Mouse (Mus musculus) ES-Bruce4 (cell line): Measurements from ENCODE around the gene Trim11. TPM values are rescaled to one million over a fixed set of nuclear protein-coding genes. Genes with fewer than 3 reads are reported as not detected.
A peak's percentile ranks its signal among the peaks of the same experiment; 100 is the strongest.

Experiments used
- H3K27ac ChIP-seq: 2 replicates; pipeline ENCODE4 v1.5.1; 2012; ENCODE audit warnings: low read length, inconsistent platforms; ENCODE audit not compliant: insufficient read depth
- H3K27me3 ChIP-seq: 2 replicates; pipeline ENCODE4 v1.6.1; 2012; ENCODE audit warnings: mild to moderate bottlenecking, low read length, inconsistent platforms; ENCODE audit not compliant: control insufficient read depth, poor library complexity, insufficient read depth, severe bottlenecking
- H3K36me3 ChIP-seq: 2 replicates; pipeline ENCODE4 v1.6.1; 2012; ENCODE audit warnings: inconsistent platforms, mild to moderate bottlenecking, low read length, moderate library complexity; ENCODE audit not compliant: control insufficient read depth, poor library complexity, insufficient read depth, severe bottlenecking
- H3K4me1 ChIP-seq: one replicate; pipeline ENCODE4 v1.8.1; 2011; ENCODE audit warnings: low read length; ENCODE audit not compliant: control insufficient read depth, insufficient read depth
- H3K4me3 ChIP-seq: 2 replicates; pipeline ENCODE4 v1.5.1; 2011; ENCODE audit warnings: low read depth, mild to moderate bottlenecking, low read length
- H3K9ac ChIP-seq: 2 replicates; pipeline ENCODE4 v1.6.1; 2012; ENCODE audit warnings: low read depth, mild to moderate bottlenecking, inconsistent platforms; ENCODE audit not compliant: poor library complexity, severe bottlenecking
- H3K9me3 ChIP-seq: replicated peaks from 2 replicates; pipeline ENCODE4 v1.6.1; 2012; ENCODE audit warnings: mild to moderate bottlenecking, low read length, inconsistent platforms; ENCODE audit not compliant: control insufficient read depth, poor library complexity, insufficient read depth, severe bottlenecking
- CTCF ChIP-seq: IDR thresholded peaks from one replicate; pipeline ENCODE4 v1.8.1; 2011; ENCODE audit warnings: low read depth, low read length
- EP300 ChIP-seq: IDR thresholded peaks from 2 replicates; pipeline ENCODE4 v1.6.1; 2011; ENCODE audit warnings: low read depth, low read length; ENCODE audit not compliant: insufficient read depth
- POLR2A ChIP-seq: IDR thresholded peaks from one replicate; pipeline ENCODE4 v1.8.1; 2011; ENCODE audit warnings: low read length; ENCODE audit not compliant: insufficient read depth
- polyA plus RNA-seq: library from polyadenylated mRNA; stranded (reverse); fragments of >200 nt; gene quantifications from 2 replicates; pipeline ENCODE4 v1.2.4, GENCODE M21; 2011; ENCODE audit warnings: low read depth; ENCODE audit not compliant: missing spikeins, insufficient read depth, insufficient read length

The Trim11 gene
- polyA plus RNA-seq, 1 experiment = 22.5 TPM

GRCm38 (mm10) chr11:58971796-58972195, 6.1 kb upstream of the Trim11 start:
- Histone ChIP-seq H3K9me3 (no peaks in the 10 kb centered on the region), H3K4me1 (no peaks in the 10 kb centered on the region), H3K27me3 (no peaks in the 10 kb centered on the region), H3K4me3 (no peak overlapping the region), H3K36me3 (no peaks in the 10 kb centered on the region), H3K9ac (no peak overlapping the region), H3K27ac (no peak overlapping the region)
- TF ChIP-seq CTCF (no peak), EP300 (no peak), POLR2A (no peak)

DNA sequence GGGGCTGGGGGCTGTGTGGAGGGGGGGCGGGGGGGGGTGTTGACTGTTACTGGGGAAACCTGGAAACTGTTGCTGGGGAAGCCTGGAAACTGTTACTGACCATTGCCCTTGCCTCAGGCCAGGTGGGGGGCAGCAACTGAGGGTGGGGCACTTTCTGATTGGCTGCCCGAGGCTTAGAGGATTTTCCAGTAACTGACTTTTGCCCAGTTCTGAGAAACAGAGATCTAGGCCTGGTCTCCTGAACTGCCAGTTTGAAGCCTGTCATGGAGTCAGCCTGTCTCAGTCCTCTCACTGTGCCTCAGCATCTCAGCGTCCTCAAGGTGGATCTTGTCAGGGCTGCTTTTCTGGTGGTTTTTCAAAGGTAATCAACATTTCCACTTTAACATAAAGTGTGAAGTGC, 3.5 kb upstream of the Trim11 start:
- Histone ChIP-seq H3K9me3 (no peaks in the 10 kb centered on the region), H3K27me3 (no peaks in the 10 kb centered on the region), H3K9ac (no peak overlapping the region), H3K36me3 (no peaks in the 10 kb centered on the region), H3K27ac (no peak overlapping the region; the same call in 1 of the 2 replicates), H3K4me1 (no peaks in the 10 kb centered on the region), H3K4me3 (no peak overlapping the region)
- no peak for TF ChIP-seq POLR2A
- TF ChIP-seq EP300 = no peak
- TF ChIP-seq CTCF = no peak

DNA sequence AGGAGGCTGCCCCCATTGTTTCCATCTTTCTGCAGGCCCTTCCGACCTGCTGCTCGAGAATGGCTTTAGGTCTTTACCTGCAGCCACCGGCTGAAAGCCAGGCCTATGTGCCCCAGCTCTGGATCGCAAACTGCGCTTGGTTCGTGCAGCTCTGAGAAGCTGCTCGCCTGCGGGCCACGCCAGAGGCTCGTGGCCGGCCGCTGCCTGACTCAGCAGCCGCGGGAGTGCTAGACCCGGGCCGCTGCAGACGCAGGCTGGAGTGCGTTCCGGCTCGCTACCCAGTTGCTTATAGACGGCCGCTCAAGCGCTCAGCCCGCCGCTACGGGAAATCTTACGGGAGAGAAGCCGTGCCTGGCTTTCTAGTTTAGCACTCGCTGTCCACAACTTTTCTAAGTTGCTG, 743 bp upstream of the Trim11 start:
- no peaks in the 10 kb centered on the region for H3K27me3 ChIP-seq
- H3K36me3 ChIP-seq = no peaks in the 10 kb centered on the region
- no peaks in the 10 kb centered on the region for H3K9me3 ChIP-seq
- H3K4me3 ChIP-seq = peak overlapping the region; percentile 86
- TF ChIP-seq POLR2A (no peak), CTCF (no peak), EP300 (no peak)
- H3K27ac ChIP-seq = no peak overlapping the region
- peak overlapping the region; percentile 84 for H3K9ac ChIP-seq
- no peaks in the 10 kb centered on the region for H3K4me1 ChIP-seq

DNA sequence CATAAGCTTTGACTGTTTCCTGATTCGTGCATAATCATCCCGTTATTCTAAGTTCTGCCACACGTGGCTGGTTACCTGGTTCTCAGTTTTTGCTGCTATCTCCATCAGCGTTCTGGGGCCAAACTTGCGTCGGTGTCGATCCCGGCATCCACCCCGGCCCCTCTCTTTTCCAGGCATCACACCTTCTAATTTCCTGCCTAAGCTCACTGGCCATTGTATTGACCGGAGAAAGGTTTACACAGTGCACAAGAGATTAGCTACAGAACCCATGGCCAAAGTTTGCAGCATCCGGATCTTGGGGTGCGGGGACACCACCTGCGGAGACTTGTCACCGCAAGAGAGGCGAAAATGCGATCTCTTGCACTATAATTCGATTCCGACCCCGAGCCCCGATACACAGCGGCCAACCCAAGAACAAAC, 276 bp upstream of the Trim11 start:
- no peaks in the 10 kb centered on the region for H3K9me3 ChIP-seq
- peak overlapping the region; percentile 84 for H3K9ac ChIP-seq
- H3K36me3 ChIP-seq = peaks cover 2% of the 10 kb centered on the region
- peak overlapping the region; percentile 8; the same call in 1 of the 2 replicates for H3K27ac ChIP-seq
- no peak for TF ChIP-seq CTCF
- no peaks in the 10 kb centered on the region for H3K4me1 ChIP-seq
- peak overlapping the region; percentile 86 for H3K4me3 ChIP-seq
- H3K27me3 ChIP-seq = no peaks in the 10 kb centered on the region

GRCm38 (mm10) chr11:58978706-58979030, 775 bp downstream of the Trim11 start:
- Histone ChIP-seq H3K9me3 (no peaks in the 10 kb centered on the region), H3K4me1 (no peaks in the 10 kb centered on the region), H3K36me3 (peaks cover 9% of the 10 kb centered on the region), H3K27me3 (no peaks in the 10 kb centered on the region), H3K27ac (no peak overlapping the region), H3K4me3 (peak overlapping the region; percentile 86), H3K9ac (peak overlapping the region; percentile 84)
- TF ChIP-seq POLR2A (no peak), CTCF (no peak), EP300 (no peak)

GRCm38 (mm10) chr11:58979183-58979582, 1.3 kb downstream of the Trim11 start:
- peak overlapping the region; percentile 71 for H3K27ac ChIP-seq
- no peak for TF ChIP-seq EP300
- no peak for TF ChIP-seq CTCF
- no peak for TF ChIP-seq POLR2A
- peaks cover 15% of the 10 kb centered on the region for H3K36me3 ChIP-seq
- H3K9ac ChIP-seq = peak overlapping the region; percentile 84
- H3K4me3 ChIP-seq = peak overlapping the region; percentile 75
- no peaks in the 10 kb centered on the region for H3K9me3 ChIP-seq
- H3K27me3 ChIP-seq = no peaks in the 10 kb centered on the region
- H3K4me1 ChIP-seq = no peaks in the 10 kb centered on the region

DNA sequence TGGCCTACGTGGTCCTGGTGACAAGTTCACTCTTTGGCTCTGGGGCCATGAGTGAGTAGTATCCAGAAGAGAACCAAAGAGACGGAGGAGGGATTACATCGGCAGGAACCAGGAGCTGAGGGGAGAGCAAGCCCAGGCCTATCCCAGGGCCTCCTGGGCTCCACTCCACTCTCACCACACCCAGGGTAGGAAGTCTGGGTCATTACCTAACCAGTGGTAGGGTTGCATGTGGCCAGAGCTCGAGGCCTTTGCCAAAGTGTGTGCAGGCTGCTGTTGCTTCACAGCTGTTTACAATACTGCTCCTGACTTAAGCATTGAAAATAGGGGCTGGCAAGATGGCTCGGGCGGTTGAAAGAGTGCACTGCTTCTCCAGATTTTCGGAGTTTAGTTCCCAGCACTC, 1.8 kb downstream of the Trim11 start:
- Histone ChIP-seq H3K9ac (peak overlapping the region; percentile 84), H3K4me1 (no peaks in the 10 kb centered on the region)

More for the DNA sequence above, 1.8 kb downstream of the Trim11 start:
- Histone ChIP-seq H3K27ac (peak overlapping the region; percentile 71), H3K9me3 (no peaks in the 10 kb centered on the region), H3K36me3 (peaks cover 19% of the 10 kb centered on the region), H3K4me3 (peak overlapping the region; percentile 75), H3K27me3 (no peaks in the 10 kb centered on the region)
- TF ChIP-seq POLR2A (no peak), CTCF (no peak), EP300 (no peak)
